In the genomic region with DNA sequence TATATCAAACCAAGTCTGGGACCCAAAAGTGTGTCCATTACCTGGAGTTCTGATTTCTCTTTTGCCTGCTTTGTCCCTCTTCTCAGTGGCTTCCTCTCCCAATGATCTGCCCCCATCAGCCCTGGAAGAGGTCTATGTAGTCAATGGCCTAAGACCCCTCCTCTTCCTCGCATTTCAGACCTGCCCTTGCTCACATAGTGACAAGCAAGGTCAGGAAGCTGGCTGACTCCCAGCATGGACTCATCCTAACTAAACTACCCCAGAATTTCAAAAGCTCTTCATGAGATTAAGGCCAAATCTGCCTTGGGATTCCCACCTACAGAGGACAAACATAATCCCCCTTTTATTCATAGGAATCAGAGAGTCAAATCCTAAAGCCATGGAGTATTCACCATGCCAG, we compare ENCODE assay signal across 9 mouse cellular contexts. TPM values are rescaled to one million over a fixed set of nuclear protein-coding genes. Genes with fewer than 3 reads are reported as not detected.
A peak's percentile ranks its signal among the peaks of the same experiment; 100 is the strongest.
DNase-seq lines count a peak whose midpoint lies in the region; ATAC-seq lines count a peak whose summit lies in the region.
"Had no signal": no experiment of that assay in that cellular context is flagged by ENCODE, and none has a peak within 500 bp of the region (broad histone marks: within the 10 kb centered on the region; RNA-seq: fewer than 3 reads in every experiment).

No protein-coding gene starts in this region.

- no peak overlapping the region for H3K9ac ChIP-seq in intestine, embryonic 16.5 days (ENCODE audit: low read depth, low read length)
- H3K9ac ChIP-seq in neural tube, embryonic 15.5 days (replicated peaks): no peak overlapping the region

- peak; percentile 51 for DNase-seq in cerebellum, adult 11-12 months
- no peak for DNase-seq in cerebellum, adult 18-20 months
- no peak for DNase-seq in ovary, postnatal 10 days (ENCODE audit: low spot score)
- no peak for DNase-seq in layer of hippocampus, postnatal 10 days (ENCODE audit: low spot score in 2 of 2)

- H3K27me3 ChIP-seq in megakaryocyte, embryonic 14.5 days (replicated peaks): no peaks in the 10 kb centered on the region
- no peaks in the 10 kb centered on the region for H3K27me3 ChIP-seq in intestine, embryonic 16.5 days (replicated peaks; ENCODE audit: control insufficient read depth, insufficient read depth, low read length)
- 0 out of 2 replicates have a peak, but pooled peaks cover 3% of the 10 kb centered on the region for H3K27me3 ChIP-seq in neural tube, embryonic 15.5 days (replicated peaks)

- peak overlapping the region; percentile 91; the same call in 1 of the 2 replicates for H3K4me2 ChIP-seq in intestine, embryonic 16.5 days (ENCODE audit: low read depth, low read length)
- H3K4me2 ChIP-seq in neural tube, embryonic 15.5 days: peak overlapping the region; percentile 99

- no peaks in the 10 kb centered on the region for H3K9me3 ChIP-seq in megakaryocyte, embryonic 14.5 days
- no peaks in the 10 kb centered on the region for H3K9me3 ChIP-seq in intestine, embryonic 16.5 days (ENCODE audit: control insufficient read depth, low read length)
- no peaks in the 10 kb centered on the region for H3K9me3 ChIP-seq in neural tube, embryonic 15.5 days (replicated peaks)

- H3K4me3 ChIP-seq in megakaryocyte, embryonic 14.5 days (replicated peaks): peak overlapping the region; percentile 99
- H3K4me3 ChIP-seq in intestine, embryonic 16.5 days (ENCODE audit: low read length): peak overlapping the region; percentile 91
- peak overlapping the region; percentile 60; the same call in 1 of the 2 replicates for H3K4me3 ChIP-seq in neural tube, embryonic 15.5 days (replicated peaks)

- no peak for ATAC-seq in megakaryocyte, adult 5-6 weeks (ENCODE audit: poor library complexity, severe bottlenecking)
- ATAC-seq in intestine, embryonic 16.5 days: no peak
- ATAC-seq in neural tube, embryonic 15.5 days (ENCODE audit: low FRiP score): no peak

- peak overlapping the region; percentile 9; the same call in 1 of the 2 replicates for H3K27ac ChIP-seq in intestine, embryonic 16.5 days (ENCODE audit: low read length)
- no peak overlapping the region for H3K27ac ChIP-seq in neural tube, embryonic 15.5 days (replicated peaks)

- peaks cover 29% of the 10 kb centered on the region for H3K36me3 ChIP-seq in megakaryocyte, embryonic 14.5 days (replicated peaks; ENCODE audit: low read length)
- H3K36me3 ChIP-seq in intestine, embryonic 16.5 days (ENCODE audit: control insufficient read depth, insufficient read depth, low read length): no peaks in the 10 kb centered on the region
- H3K36me3 ChIP-seq in neural tube, embryonic 15.5 days: no peaks in the 10 kb centered on the region

- WGBS in intestine, embryonic 16.5 days: 59% methylated on average over 1 of the region's 1 CpGs
- WGBS in neural tube, embryonic 15.5 days: 71% methylated on average over 1 of the region's 1 CpGs

- peaks cover 77% of the 10 kb centered on the region for H3K4me1 ChIP-seq in megakaryocyte, embryonic 14.5 days
- H3K4me1 ChIP-seq in intestine, embryonic 16.5 days (ENCODE audit: control insufficient read depth, insufficient read depth, low read length): peaks cover 16% of the 10 kb centered on the region; the same call in 1 of the 2 replicates
- H3K4me1 ChIP-seq in neural tube, embryonic 15.5 days: peaks cover 24% of the 10 kb centered on the region

RNA-seq across cellular contexts. Expression of gene Epb41, which starts 0.7 kb away (rescaled TPM):
- 90.5 and 122 TPM in 2 replicates for polyA plus RNA-seq in megakaryocyte, embryonic 14.5 days (2012; ENCODE audit: insufficient read depth, low replicate concordance)
- total RNA-seq in megakaryocyte, adult 5-6 weeks (2015): 42.5 and 51.8 TPM in 2 replicates
- 61.1 and 62.3 TPM in 2 replicates for total RNA-seq in megakaryocyte, adult 5-6 weeks (2017)
- 41.5 and 46.8 TPM in 2 replicates for polyA plus RNA-seq in intestine, embryonic 16.5 days (2015; fragmentation: Nextera tagmentation; extraction: Ambion mirVana)
- polyA plus RNA-seq in neural tube, embryonic 15.5 days (2015; fragmentation: Nextera tagmentation; extraction: Ambion mirVana): 48.1 and 51.3 TPM in 2 replicates
- total RNA-seq in layer of hippocampus, postnatal 10 days (2021): 10 to 100 TPM; 30.2 to 33.7 TPM

RNA-seq across cellular contexts. Expression of gene Gm10300, which starts 1.3 kb away (rescaled TPM):
- 0.23 TPM in 1 of 2 replicates, not detected in the other for polyA plus RNA-seq in megakaryocyte, embryonic 14.5 days (2012; ENCODE audit: insufficient read depth, low replicate concordance)
- total RNA-seq in megakaryocyte, adult 5-6 weeks (2015): 0.16 TPM in 1 of 2 replicates, not detected in the other
- total RNA-seq in megakaryocyte, adult 5-6 weeks (2017): 0.33 and 0.37 TPM in 2 replicates
- not detected in 2 replicates for polyA plus RNA-seq in intestine, embryonic 16.5 days (2015; fragmentation: Nextera tagmentation; extraction: Ambion mirVana)
- polyA plus RNA-seq in neural tube, embryonic 15.5 days (2015; fragmentation: Nextera tagmentation; extraction: Ambion mirVana): not detected in 2 replicates
- total RNA-seq in layer of hippocampus, postnatal 10 days (2021): not detected
- polyA plus RNA-seq: C2C12 had no signal
